Mouse (Mus musculus) ES-E14 (cell line): ENCODE measurements around the gene Foxn3. TPM values are rescaled to one million over a fixed set of nuclear protein-coding genes. Genes with fewer than 3 reads are reported as not detected.

Source experiments
- DNase-seq: peaks from one replicate; pipeline ENCODE4 v3.0.0-alpha.2; 2013; ENCODE audit warnings: low read depth, low spot score
- H3K27ac ChIP-seq: 2 replicates; pipeline ENCODE4 v1.5.1; 2012; ENCODE audit warnings: low read depth, mild to moderate bottlenecking, low read length, moderate library complexity, mixed read lengths; ENCODE audit not compliant: poor library complexity, insufficient read depth, severe bottlenecking
- H3K36me3 ChIP-seq: 2 replicates; pipeline ENCODE4 v1.6.1; 2012; ENCODE audit warnings: mild to moderate bottlenecking, low read length, moderate library complexity, mixed read lengths; ENCODE audit not compliant: control insufficient read depth, poor library complexity, insufficient read depth, severe bottlenecking
- H3K4me1 ChIP-seq, 2 experiments: fragments of 150-350 bp in 1 of 2; sonication (generic) in 1 of 2; 2 replicates each; pipeline ENCODE4 v1.6.1; 2012; ENCODE audit warnings: low read length in 2 of 2, mild to moderate bottlenecking in 1 of 2, mixed read lengths in 1 of 2; ENCODE audit not compliant: control insufficient read depth in 2 of 2, insufficient read depth in 2 of 2, poor library complexity in 1 of 2
- H3K4me3 ChIP-seq, 2 experiments: fragments of 150-350 bp in 1 of 2; sonication (generic) in 1 of 2; 2 replicates each; pipeline ENCODE4 v1.5.1; 2012; ENCODE audit warnings: low read length in 2 of 2, low read depth in 1 of 2, mild to moderate bottlenecking in 1 of 2, mixed read lengths in 1 of 2; ENCODE audit not compliant: insufficient read depth in 1 of 2, poor library complexity in 1 of 2, severe bottlenecking in 1 of 2
- H3K9ac ChIP-seq: 2 replicates; pipeline ENCODE4 v1.6.1; 2012; ENCODE audit warnings: low read depth, mild to moderate bottlenecking, low read length, mixed read lengths; ENCODE audit not compliant: poor library complexity, insufficient read depth, severe bottlenecking
- H3K9me3 ChIP-seq: fragments of 150-350 bp; sonication (generic); 2 replicates; pipeline ENCODE4 v1.6.1; 2012; ENCODE audit warnings: low read depth, mild to moderate bottlenecking, low read length; ENCODE audit not compliant: control insufficient read depth, insufficient read depth
- CHD2 ChIP-seq: IDR thresholded peaks from 2 replicates; pipeline ENCODE4 v1.6.1; 2014; ENCODE audit warnings: mild to moderate bottlenecking, low read depth, low read length, inconsistent platforms
- HCFC1 ChIP-seq: IDR thresholded peaks from 2 replicates; pipeline ENCODE4 v1.6.1; 2012; ENCODE audit warnings: low read length, inconsistent platforms, borderline replicate concordance; ENCODE audit not compliant: insufficient read depth
- MAFK ChIP-seq: IDR thresholded peaks from 2 replicates; pipeline ENCODE4 v1.6.1; 2014; ENCODE audit warnings: mild to moderate bottlenecking, low read depth, low read length, inconsistent platforms; ENCODE audit not compliant: insufficient read depth
- ZC3H11A ChIP-seq: IDR thresholded peaks from 2 replicates; pipeline ENCODE4 v1.6.1; 2012; ENCODE audit warnings: low read depth, mild to moderate bottlenecking, inconsistent platforms, low read length, borderline replicate concordance
- ZNF384 ChIP-seq: IDR thresholded peaks from 2 replicates; pipeline ENCODE4 v1.6.1; 2012; ENCODE audit warnings: low read depth, low read length, inconsistent platforms
- in situ Hi-C, 2 experiments: fragments of 600-800 bp; cut with MboI; formaldehyde crosslinking; loops; one replicate each; pipeline ENCODE4 v1.15.1; 2025; ENCODE audit warnings: low sequenced_read_pairs in 2 of 2, inconsistent platforms in 1 of 2; ENCODE audit not compliant: unreplicated experiment in 2 of 2
- total RNA-seq: library from RNA; depleted of rRNA; stranded (reverse); fragments of 300-350 nt; gene quantifications from 2 replicates; pipeline ENCODE4 v1.2.3, GENCODE M21; 2012

Gene Foxn3
- total RNA-seq, 1 experiment, result 34.6 TPM

DNA sequence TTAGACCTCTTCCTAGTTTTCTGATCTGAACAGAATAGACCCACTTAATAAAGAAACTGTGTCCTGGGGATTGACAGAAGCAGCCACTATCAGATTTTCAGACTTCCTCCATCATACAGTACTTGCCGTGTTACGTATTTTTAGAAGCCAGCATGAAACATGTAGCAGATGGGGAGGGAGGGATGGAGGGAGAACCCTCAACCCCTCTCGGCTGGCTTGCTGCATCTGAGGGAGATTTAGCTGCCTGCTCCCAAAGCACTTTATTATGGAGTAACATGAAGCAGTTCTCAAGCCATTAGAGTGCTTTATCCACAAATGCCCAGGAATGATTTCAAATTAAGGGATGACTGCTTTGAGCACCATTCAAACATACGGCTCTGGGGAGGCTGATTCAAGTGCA lies 377.1 kb downstream of the Foxn3 start:
- Histone ChIP-seq H3K9me3 (no peaks in the 10 kb centered on the region), H3K4me1 (no peaks in the 10 kb centered on the region), H3K27ac (no peak overlapping the region), H3K4me3 (no peak overlapping the region), H3K36me3 (no peaks in the 10 kb centered on the region), H3K9ac (no peak overlapping the region)
- no peak for TF ChIP-seq ZNF384
- TF ChIP-seq CHD2, result no peak
- TF ChIP-seq HCFC1, result no peak
- TF ChIP-seq MAFK, result no peak
- no peak for TF ChIP-seq ZC3H11A
- in situ Hi-C loops, result no loop called here
- no peak for DNase-seq

DNA sequence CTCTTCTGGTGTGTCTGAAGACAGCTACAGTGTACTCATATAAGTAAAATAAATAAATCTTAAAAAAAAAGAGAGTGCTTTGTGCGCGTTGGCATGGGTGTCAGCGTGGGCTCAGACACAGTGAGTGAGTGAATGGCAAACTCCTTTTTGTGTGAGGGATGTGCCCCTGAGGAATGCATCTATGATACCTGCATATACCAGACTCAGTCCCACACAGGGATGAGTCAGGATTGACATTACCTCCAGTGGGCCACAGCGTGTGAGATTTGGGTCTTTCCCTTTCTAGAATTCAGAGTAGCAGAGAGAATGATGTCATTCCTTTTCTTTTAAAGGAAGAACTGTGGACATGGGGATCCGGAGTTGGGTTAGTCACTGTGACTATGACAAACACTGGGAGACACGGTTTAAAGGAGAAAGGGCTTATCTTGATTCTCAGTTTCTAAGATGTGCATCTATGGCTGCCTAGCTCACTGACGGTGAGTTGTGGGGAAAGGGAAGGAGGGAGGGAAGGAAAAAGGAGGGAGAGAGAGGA lies 380.1 kb downstream of the Foxn3 start:
- Histone ChIP-seq H3K9me3 (no peaks in the 10 kb centered on the region), H3K9ac (no peak overlapping the region), H3K4me3 (no peak overlapping the region), H3K27ac (no peak overlapping the region), H3K4me1 (no peaks in the 10 kb centered on the region), H3K36me3 (no peaks in the 10 kb centered on the region)
- TF ChIP-seq MAFK (no peak), HCFC1 (no peak), ZNF384 (no peak), ZC3H11A (no peak), CHD2 (no peak)
- no peak for DNase-seq
- in situ Hi-C loops, result no loop called here

DNA sequence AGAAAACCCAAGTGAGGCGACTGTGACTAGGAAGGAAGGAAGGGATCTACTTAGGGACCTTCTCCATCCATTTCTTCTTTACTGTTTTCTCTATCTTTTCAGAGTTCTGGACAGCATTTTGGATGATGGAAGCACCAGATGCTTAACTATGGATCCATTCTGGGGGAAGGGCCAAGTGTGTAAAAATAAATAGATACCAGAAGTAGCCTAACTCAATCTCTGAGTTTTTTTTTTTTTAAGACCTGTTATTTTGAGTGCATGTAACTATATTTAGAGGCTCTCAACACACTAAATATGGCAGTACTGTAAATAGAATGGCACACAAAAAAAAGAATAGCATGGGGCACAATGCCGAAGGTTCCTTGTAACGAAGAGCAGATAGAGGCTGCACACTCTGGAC lies 381.0 kb downstream of the Foxn3 start:
- no peaks in the 10 kb centered on the region for H3K9me3 ChIP-seq
- H3K27ac ChIP-seq, result no peak overlapping the region
- H3K4me1 ChIP-seq, result no peaks in the 10 kb centered on the region
- TF ChIP-seq ZC3H11A (no peak), CHD2 (no peak), MAFK (no peak), ZNF384 (no peak), HCFC1 (no peak)
- no peaks in the 10 kb centered on the region for H3K36me3 ChIP-seq
- in situ Hi-C loops, result no loop called here
- DNase-seq, result no peak
- H3K4me3 ChIP-seq, result no peak overlapping the region
- no peak overlapping the region for H3K9ac ChIP-seq

DNA sequence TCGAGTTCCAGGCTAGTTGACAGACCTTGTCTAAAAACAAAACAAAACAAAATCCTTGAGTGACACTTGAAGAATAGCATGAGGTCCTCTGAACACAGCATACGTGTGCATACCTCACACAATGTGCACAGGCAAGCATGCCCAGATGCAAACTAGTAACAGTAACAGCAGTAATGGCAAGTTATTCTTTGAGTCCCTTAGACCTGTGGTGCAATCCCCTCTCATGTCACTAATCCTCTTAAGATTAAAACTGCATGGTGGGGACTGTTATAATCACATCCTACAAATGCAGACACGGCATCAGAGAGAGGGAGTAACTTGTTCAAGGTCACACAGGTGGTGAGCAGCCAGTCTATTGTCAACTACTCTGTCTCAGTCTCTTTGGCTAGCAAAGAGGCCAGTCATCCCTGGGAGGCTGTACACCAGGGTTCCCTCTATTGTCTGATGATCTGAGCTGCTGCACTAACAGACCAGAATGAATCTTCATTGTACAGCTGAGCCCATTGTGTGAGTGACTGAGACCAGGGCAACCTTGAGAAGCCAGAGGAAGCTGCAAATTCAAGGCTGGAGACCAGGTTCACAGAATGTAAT lies 383.1 kb downstream of the Foxn3 start:
- H3K9me3 ChIP-seq, result no peaks in the 10 kb centered on the region
- H3K27ac ChIP-seq, result no peak overlapping the region
- in situ Hi-C loops, result no loop called here
- no peak for DNase-seq
- no peak for TF ChIP-seq ZC3H11A
- no peak for TF ChIP-seq MAFK
- TF ChIP-seq CHD2, result no peak
- no peak for TF ChIP-seq HCFC1
- TF ChIP-seq ZNF384, result no peak
- H3K4me1 ChIP-seq, result no peaks in the 10 kb centered on the region
- H3K4me3 ChIP-seq, result no peak overlapping the region
- H3K36me3 ChIP-seq, result no peaks in the 10 kb centered on the region
- H3K9ac ChIP-seq, result no peak overlapping the region

DNA sequence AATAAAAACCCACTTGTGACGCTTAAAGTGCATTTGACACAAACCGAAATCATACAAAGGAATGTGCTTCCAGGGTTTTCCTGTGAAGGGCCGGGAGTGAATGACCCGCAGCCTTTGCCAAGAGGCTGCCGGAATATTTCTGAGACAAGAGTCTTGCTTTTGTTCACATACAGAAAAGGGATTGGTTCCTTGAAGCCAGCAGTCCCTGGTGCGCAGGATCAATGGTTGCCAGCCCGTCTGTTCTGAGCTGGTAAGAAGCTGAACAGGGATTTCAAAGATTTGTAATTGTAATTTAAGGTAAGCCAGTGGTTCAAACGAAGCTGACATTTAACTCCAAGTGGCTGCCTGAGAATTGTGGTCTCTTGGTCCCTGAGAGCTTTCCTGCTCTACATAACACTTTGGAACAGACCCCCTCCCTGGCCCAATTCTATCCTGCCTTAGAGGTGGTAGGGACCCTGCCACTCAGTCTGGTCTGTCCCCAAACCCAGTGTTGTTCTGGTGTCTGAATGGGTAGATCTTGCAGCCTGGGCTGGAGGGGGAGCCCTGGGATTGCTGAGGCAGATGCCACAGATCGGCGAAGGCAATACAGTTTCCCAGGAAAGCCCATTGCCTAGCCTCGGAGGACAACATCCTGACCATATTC lies 388.3 kb downstream of the Foxn3 start:
- Histone ChIP-seq H3K27ac (no peak overlapping the region), H3K4me3 (no peak overlapping the region), H3K4me1 (no peaks in the 10 kb centered on the region), H3K9ac (no peak overlapping the region), H3K36me3 (no peaks in the 10 kb centered on the region), H3K9me3 (no peaks in the 10 kb centered on the region)
- DNase-seq, result no peak
- in situ Hi-C loops, result no loop called here
- TF ChIP-seq CHD2 (no peak), ZNF384 (no peak), MAFK (no peak), HCFC1 (no peak), ZC3H11A (no peak)
